Mouse (Mus musculus): ENCODE measurements around the gene Sox6.
"Not testable (repeated sequence)": the region's sequence is repeated elsewhere in the genome, so short reads cannot be mapped to it uniquely, and the experiment has no call there.

Sox6 gene

DNA sequence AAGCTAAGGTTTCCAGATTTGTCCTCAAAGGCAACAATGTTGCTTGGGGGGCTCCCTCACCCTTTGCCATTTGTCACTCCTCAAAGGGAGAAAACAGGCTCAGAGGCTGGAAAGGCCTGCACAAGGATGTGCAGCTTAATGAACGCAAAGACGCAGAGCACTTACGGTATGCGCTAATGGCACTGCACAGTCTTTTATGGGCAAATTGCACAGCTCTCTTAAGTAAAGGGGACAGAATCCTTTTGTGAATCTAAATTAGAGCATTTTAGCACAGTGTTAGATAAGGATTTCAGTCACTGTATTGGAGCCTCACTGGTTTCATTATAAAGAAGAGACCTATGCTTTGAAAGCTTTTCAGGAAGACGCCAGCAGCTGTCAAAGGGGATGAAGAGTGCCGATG, 375.2 kb downstream of the Sox6 start:
- DNase-seq (ENCODE audit: low spot score in 2 of 2), result no peak

- DNase-seq (ENCODE audit: low spot score in 2 of 2), result no peak
Observed at GRCm38 (mm10) chr7:115662121-115662520, 376.5 kb downstream of the Sox6 start.

GRCm38 (mm10) chr7:115646696-115647095, 391.9 kb downstream of the Sox6 start:
- no peak for DNase-seq (ENCODE audit: low spot score in 2 of 2)

DNA sequence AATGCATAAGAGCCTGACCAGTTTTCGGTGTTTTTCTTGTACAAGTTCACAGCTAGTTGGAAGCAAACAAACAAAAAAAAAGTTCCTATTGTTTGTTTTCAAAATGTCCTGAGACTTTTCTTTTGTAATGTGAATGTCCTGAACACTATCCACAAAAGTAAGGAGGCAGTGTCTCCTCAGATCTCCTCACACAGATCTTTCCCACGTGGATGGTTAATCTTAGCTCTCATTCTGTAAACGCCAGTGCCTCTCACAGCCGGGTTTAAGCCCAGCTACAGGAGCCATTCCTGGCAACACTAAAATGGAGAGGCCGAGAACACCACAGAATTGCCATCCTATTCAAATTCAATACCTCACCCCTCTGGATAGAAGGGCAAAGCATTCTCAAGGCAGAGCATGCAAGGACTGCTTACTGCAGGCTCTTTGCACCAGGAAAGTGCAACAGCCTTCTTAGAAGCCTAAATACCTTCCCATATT, 392.6 kb downstream of the Sox6 start:
- no peak for DNase-seq (ENCODE audit: low spot score in 2 of 2)

DNA sequence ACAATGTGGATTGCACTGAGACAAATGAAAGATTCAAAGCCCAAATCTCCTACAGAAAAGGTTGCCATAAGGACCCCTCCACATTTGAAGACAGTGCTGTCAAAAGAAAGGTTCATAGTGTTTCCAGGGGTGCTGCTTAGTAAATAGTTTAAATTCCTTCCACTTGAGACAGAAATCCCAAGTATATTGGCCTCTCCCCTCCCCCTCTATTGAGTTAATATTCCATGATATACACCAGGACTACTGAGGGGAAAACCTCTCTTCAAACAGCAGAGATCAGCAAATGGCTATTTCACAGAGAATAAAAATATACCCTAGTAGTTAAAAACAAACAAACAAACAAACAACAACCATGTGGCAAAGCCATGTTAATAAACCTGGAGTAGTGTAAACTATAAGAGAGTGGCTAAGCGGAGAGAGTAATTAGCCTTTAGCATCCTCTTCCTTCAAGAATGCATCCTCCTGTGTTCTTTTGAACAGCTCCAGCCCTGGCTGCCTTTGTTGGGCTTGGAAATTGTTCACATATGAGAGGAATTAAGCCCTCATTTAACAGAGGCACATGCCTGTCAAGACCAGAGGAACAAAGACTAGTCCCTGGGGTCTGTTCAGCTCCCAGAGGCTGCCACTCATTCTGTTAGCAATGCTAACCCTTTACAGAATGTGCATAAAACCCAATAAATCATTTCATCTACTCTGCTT, 393.2 kb downstream of the Sox6 start:
- no peak for DNase-seq (ENCODE audit: low spot score in 2 of 2)

DNA sequence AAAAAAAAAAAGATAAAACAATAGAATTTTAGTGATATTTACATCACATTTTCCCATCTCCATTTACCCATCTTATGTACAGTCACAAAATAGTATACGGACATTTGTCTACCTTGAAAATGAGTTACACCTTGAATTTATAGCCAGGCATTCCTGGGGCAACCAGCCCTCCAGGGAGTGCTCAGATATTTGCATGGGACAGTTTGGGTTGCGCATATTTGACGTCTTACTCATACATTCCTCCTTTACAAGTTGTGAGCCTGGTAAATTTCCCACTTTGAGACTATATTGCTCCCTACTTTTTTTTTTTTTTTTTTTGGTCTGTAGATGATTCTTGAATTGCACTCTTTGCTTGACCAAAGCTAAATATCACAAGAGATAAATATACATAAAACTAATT, 407.9 kb downstream of the Sox6 start:
- DNase-seq (ENCODE audit: low spot score in 2 of 2), result no peak

DNA sequence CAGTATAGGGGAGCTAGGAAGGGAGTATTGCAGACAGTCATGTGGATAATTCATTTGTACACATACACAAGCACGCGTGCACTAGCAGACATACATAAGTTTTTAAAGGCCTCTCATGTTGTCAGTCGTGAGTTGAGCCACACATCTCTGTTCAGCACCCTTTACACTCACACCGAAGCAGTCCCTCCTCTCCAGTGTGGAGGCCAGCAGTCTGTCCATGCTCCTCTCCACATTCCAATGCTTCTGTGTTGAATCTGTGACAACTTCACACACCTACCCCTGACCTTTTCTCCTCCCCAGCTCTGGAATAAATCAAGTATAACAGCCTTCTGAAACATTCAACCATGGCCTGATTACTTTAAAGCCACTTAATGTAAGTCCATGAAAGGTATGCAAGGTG, 408.3 kb downstream of the Sox6 start:
- DNase-seq (ENCODE audit: low spot score in 2 of 2), result no peak

DNA sequence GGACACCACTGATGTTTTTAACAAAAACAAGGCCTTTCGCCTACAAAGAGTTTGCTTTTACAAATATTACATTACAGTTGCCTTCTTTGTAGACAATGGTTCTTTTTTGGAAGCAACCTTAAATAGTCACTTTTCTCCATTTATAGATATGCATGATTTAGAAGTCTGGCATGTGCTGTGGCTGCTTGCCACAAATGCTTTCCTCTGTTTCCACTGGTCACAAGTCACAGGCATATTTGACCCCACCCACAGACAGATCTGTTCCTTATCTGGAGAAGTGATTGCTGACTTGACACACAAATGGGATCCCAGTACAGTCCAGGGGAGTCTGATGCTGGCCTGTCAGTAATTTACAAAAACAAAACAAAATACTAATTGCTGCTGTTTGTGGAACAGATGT, 409.8 kb downstream of the Sox6 start:
- no peak for DNase-seq (ENCODE audit: low spot score in 2 of 2)

DNA sequence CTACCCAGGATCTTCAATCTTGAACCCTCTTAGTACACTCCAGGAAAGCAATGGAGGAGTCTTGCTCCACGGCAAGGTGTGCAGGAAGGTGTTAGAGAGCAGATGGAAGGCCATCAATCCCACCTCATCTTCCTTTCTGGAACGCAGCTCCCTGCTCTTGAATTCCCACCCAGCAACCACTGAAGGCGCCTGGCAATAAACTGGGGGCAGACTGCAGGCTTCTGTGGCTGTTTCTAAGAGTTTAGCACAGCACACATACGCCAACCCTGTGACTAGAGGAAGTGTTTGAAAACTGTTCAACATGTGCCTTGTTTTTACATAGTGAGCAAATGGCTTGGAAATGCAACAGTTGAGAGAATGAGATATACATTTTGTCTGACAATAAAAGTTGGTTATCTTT, 412.6 kb downstream of the Sox6 start:
- no peak for DNase-seq (ENCODE audit: low spot score in 2 of 2)

- no peak for DNase-seq (ENCODE audit: low spot score in 2 of 2)
Observed at GRCm38 (mm10) chr7:115624907-115625552, 413.6 kb downstream of the Sox6 start.

GRCm38 (mm10) chr7:115624451-115624850, 414.1 kb downstream of the Sox6 start:
- no peak for DNase-seq (ENCODE audit: low spot score in 2 of 2)

DNA sequence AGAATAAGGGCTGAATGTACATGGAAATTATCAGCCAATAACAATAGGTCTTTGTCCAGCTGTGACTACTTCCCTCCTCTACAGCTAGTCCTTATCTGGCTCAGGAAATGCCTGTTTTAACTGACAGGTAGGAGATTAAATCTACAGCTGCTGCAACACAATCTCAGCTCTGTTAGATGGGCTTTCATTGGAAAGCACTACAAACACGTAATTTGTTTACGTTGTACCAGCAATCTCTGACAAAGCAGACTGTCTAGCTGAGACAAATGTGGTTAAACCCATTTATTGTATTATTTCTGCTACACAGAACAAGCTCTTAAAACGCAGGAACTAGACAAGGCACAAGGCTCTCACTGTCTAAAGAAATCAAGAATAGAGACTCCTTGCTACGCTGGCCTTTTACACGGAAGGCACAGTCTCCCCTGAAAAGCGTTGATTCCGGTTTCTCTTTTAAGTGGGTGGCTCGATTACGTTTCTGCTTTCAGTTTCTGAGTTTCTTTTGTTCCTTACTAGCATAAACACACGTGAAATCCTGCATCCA, 422.8 kb downstream of the Sox6 start:
- DNase-seq (ENCODE audit: low spot score in 2 of 2), result no peak

DNA sequence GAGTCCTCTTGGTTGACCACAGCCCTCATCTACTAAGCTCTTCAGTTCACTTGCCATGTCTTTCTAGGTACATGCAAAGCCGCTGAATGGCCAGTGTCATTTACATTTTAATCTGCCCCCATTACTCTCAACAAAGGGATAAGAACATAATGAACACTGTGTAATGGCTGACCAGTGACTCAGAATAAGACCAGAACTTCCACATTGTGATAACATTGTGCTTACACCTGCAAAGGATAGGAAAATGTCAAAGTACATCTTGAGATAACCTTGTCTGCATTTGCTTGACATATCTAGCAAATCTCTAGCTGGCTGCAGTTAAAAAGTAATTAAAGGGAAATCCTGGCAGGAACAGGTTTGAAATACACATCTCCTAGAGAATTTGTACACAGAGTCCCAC, 431.1 kb downstream of the Sox6 start:
- DNase-seq (ENCODE audit: low spot score in 2 of 2), result no peak

GRCm38 (mm10) chr7:115606125-115606524, 432.5 kb downstream of the Sox6 start:
- DNase-seq (ENCODE audit: low spot score in 2 of 2), result not testable (repeated sequence)

DNA sequence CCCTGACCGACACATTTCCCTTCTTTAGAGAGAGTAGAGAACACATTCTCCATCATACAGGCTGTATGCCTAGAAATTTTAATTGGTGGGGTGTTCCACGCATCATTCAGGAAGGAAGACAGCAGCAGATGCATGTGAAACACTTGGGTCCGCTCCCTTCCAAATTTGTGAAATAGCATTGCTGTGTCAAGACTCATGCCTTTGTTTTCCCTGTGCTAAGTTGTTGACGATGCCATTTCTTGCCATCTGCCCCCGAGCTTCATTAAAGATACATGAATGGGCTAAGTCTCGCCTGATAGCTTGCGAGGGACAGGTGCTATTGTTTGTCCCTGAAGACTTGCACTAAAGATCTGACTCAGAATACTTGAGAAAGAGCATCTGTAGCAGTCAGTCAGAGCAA, 433.7 kb downstream of the Sox6 start:
- DNase-seq (ENCODE audit: low spot score in 2 of 2), result no peak

DNA sequence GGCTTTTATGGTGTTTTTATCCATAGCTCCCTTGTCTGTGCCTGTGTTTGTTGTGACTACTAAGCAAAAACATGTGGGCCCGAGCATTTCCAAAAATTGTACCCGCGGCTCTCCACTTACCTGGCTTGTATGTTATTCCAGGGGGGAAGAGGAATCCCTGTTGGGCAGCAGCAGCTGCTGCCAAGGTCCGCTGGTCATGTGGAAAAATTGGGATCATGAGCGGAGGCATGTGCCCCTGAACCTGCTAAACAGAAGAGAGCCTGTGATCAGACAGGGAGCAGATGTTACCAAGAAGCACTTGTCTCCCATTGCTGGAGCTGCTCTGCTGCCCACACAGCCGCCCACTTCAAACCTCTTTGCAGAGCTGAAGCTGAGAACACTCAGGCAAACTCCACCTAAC, 441.2 kb downstream of the Sox6 start:
- DNase-seq (ENCODE audit: low spot score in 2 of 2), result peak in 1 of 2 experiments; percentile 10

DNA sequence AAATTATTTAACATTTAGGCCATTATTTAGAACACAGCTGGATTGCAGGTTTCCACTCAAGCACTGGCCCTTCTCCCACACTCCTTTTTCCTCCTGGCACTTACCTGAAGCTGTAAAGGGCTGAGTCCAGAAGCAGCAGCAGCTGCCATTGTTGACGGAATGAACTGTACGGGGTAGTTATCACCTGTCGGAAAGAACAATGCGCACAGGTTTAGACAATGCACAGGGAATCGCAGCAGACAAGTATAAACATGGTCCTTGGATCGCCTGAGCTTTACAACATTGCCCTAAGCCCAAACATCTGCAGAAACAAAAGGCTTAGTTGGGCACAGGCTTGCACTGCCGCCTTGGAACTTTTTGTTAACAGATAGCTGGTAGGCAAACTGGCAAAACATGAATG, 458.1 kb downstream of the Sox6 start:
- DNase-seq (ENCODE audit: low spot score in 2 of 2), result no peak

- no peak for DNase-seq (ENCODE audit: low spot score in 2 of 2)
Observed at GRCm38 (mm10) chr7:115579826-115580225, 458.8 kb downstream of the Sox6 start.

GRCm38 (mm10) chr7:115576387-115576786, 462.2 kb downstream of the Sox6 start:
- DNase-seq (ENCODE audit: low spot score in 2 of 2), result no peak

- DNase-seq (ENCODE audit: low spot score in 2 of 2), result no peak
Observed at GRCm38 (mm10) chr7:115574834-115575233, 463.8 kb downstream of the Sox6 start.

DNA sequence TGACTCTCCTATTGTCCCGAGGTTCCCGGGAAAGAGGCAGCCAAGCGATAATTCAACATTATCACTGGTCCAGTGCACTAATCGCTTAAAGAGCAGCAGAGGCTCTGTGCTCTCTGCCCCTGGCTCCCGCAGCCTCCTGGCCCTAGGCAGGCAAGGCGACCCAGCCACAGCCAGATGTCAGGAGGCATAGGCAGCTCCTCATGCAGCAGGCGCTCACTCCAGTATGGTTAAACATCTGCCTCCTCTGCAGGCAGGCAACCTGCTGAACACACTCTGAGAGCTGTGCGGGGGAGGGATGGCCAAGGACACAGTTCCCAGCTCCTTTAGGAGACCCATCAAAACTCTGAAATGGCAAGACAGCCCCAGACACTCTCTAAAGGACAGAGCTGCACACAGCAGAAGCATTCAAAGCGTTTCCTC, 469.8 kb downstream of the Sox6 start:
- no peak for DNase-seq (ENCODE audit: low spot score in 2 of 2)

DNA sequence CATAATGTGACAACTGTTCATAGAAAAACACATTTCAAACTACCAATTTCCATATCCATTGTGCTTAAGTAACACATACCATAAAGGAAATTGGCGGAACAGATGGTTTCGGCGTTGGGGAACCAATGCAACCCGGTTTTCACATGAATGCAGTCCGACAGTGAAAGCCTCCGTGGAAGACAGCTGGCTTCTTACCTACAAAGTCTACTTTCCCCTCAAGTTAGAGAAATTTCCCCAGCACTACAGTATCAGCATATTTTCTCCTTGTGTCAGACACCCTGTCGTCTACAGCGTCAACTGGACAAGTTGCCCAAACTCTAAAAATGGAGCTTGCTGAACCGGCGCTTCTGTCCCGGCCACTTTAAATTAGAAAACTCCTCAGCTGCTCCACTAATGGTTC, 470.3 kb downstream of the Sox6 start:
- no peak for DNase-seq (ENCODE audit: low spot score in 2 of 2)

- DNase-seq (ENCODE audit: low spot score in 2 of 2), result no peak
Observed at GRCm38 (mm10) chr7:115566818-115567217, 471.8 kb downstream of the Sox6 start.
